Mouse (Mus musculus): ENCODE results near the gene Sema4c. TPM values are rescaled to one million over a fixed set of nuclear protein-coding genes. Genes with fewer than 3 reads are reported as not detected.

Gene Sema4c
- polyA plus RNA-seq, 1 experiment, result not detected

GRCm38 (mm10) chr1:36586288-36586687 lies 28.1 kb upstream of the Sema4c start:
- TF ChIP-seq GATA1 (IDR thresholded peaks at IDR 0.05; ENCODE audit: low read length), result no peak

GRCm38 (mm10) chr1:36583408-36584116 lies 25.4 kb upstream of the Sema4c start:
- no peak for TF ChIP-seq GATA1 (IDR thresholded peaks at IDR 0.05; ENCODE audit: low read length)

DNA sequence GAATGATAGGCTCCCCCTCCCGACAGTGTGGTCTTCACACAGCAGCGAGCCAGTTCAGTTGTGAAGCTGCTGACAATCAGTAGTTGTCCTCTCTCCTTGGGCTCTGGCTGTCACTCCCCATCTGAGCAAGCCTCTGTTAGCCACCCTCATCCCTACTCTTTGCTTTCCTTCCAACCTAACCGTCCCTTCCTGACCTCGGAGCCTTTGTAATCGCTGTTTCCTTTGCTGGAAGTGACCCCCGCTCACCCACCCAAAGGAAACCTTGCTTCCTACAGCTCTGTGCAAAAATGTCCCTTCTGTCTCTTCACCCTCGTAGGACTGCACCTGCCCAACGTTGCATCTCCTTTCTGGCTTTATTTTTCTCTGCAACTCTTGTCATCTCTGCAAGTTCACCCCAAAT lies 24.1 kb upstream of the Sema4c start:
- no peak for TF ChIP-seq GATA1 (IDR thresholded peaks at IDR 0.05; ENCODE audit: low read length)

DNA sequence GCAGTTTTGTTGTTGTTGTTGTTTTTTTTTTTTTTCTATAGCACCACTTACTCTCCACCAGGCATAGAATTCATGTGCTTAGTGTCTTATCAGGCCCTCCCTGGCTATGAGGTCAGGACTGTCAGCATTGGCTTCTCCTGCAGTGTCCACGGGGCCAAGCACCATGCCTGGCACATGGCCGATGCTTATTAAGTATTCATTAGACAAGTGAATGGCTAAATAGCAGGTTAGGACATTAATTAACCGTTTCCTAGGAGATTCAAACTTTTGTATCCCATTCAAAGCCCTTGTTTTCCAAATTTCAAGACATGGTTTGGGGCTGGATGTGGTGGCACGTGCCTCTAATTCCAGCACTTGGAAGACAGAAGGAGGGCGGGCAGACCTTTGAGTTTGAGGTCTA lies 23.1 kb upstream of the Sema4c start:
- no peak for TF ChIP-seq GATA1 (IDR thresholded peaks at IDR 0.05; ENCODE audit: low read length)

- TF ChIP-seq GATA1 (IDR thresholded peaks at IDR 0.05; ENCODE audit: low read length), result no peak
These were observed 22.4 kb upstream of the Sema4c start for GRCm38 (mm10) chr1:36580384-36581207.

DNA sequence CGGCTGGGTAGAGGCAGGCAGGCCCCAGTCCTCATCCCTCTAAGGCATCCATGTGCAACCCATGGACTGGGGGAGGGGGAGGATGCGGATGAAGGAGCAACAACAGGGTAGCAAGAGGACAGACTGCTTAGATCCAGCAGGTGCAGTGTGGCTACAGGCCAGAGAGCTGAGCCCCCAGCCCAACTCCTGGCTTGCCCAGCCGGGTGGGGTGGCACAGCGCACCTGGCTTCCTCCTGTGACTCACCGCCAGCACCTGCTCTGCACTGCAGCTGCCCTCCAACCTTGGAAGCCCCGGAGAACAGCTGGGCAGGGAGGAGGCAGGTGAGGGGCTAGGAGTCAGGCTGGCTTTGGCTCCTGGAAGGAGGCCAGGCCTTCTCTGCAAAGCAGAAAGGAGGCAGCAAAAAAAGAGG lies 21.8 kb upstream of the Sema4c start:
- no peak for TF ChIP-seq GATA1 (IDR thresholded peaks at IDR 0.05; ENCODE audit: low read length)

DNA sequence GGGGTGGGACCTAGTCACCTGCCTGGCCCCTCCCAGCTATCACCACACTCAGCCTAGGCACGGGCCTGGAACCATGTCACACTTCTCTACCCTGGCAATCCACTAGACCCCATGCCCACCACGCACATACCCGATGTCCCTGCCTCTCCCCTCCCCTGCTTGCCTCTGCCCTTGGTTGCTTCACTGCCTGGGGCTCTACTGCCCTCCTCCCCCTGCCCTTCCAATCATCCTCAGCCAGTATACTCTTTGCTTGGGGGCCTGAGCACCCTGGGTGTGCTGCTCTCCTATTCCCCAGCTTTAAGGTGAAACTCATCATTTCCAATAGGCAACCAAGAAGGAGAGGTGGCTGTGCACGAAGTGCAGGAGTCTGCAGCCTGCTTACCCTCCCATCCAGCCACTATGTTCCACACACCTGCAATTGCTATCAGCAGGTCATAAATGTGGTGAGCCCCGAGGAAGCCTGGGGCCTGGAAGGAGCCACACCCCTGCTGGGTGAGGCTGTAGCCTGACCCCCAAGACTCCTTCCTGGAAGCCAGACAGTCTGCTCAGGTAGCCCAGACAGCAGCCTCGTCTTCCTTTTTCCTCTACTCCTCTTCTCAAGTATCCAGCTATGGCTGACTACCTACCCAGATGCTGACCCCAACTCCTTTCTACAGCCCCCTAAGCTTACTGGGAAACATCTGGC lies 19.0 kb upstream of the Sema4c start:
- TF ChIP-seq GATA1 (IDR thresholded peaks at IDR 0.05; ENCODE audit: low read length), result no peak

DNA sequence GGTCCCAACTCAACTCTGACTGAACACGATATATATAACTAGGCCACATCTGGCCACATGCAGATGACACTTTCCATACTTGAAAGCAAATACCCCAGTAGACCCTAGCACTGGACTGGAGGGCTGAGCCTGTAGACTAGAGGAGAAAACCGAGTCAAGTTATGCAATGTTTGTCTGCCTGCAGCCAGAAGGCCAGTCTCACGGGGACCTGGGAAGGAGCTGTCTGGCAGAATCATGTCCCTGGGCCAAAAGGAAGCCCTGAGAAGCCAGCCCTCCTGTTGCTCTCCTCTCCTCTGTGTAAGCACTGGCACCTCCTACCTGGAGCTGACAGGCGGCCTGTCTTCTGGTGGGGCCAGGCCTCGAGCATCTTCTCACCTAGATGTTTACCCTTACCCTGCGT lies 17.2 kb upstream of the Sema4c start:
- TF ChIP-seq GATA1 (IDR thresholded peaks at IDR 0.05; ENCODE audit: low read length), result no peak

- TF ChIP-seq GATA1 (IDR thresholded peaks at IDR 0.05; ENCODE audit: low read length), result no peak
These were observed 16.2 kb upstream of the Sema4c start for GRCm38 (mm10) chr1:36574196-36574955.

- no peak for TF ChIP-seq GATA1 (IDR thresholded peaks at IDR 0.05; ENCODE audit: low read length)
These were observed 15.4 kb upstream of the Sema4c start for GRCm38 (mm10) chr1:36573524-36573923.

DNA sequence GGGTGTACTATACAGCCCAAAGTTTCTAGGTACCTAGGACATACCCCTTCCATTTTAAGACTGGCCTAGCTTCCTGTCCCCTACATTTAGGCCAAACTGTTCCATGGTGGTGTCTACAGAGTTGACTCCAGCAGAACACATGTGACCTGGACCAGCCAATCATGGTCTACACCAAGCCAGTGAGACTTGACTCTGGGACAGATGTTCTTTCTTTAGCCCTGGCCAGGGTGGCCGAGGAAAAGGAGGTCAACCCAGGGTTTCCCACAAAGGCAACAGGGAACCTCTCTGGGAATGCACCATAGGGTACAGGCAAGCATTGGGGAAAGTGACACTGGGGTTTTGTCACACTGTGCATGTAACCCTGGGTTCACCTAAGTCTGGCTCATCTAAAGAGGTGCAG lies 14.6 kb upstream of the Sema4c start:
- no peak for TF ChIP-seq GATA1 (IDR thresholded peaks at IDR 0.05; ENCODE audit: low read length)

- TF ChIP-seq GATA1 (IDR thresholded peaks at IDR 0.05; ENCODE audit: low read length), result no peak
These were observed 14.1 kb upstream of the Sema4c start for GRCm38 (mm10) chr1:36572140-36572700.

- no peak for TF ChIP-seq GATA1 (IDR thresholded peaks at IDR 0.05; ENCODE audit: low read length)
These were observed 13.5 kb upstream of the Sema4c start for GRCm38 (mm10) chr1:36571627-36572026.

GRCm38 (mm10) chr1:36570320-36570719 lies 12.2 kb upstream of the Sema4c start:
- no peak for TF ChIP-seq GATA1 (IDR thresholded peaks at IDR 0.05; ENCODE audit: low read length)

DNA sequence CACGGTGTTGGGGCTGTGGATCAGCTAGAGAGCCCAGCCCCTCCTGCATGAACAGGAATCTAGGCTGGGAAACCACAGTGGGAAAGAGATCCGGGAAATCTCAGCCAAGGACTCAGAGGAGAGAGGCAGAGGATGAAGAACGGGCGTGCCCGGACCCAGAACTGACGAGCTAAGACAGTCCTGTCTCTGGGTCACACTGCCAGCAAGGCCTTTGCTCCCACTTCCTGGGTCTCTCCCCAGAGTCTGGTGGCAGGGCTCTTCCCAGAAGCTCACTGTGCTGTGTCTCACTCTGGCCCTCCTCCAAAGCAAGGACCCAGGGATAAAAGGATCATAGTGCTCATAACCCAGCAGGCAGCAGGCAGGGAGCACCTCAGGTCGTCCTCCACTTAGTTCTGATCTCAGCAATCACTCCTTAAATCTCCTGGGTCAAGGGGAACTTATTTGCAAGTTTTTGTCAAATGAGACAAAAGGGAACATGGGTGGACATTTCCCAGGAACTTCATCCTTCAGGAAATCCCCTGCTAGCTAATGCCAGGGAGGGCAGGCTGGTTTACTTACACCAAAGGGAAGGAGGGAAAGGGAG lies 11.6 kb upstream of the Sema4c start:
- TF ChIP-seq GATA1 (IDR thresholded peaks at IDR 0.05; ENCODE audit: low read length), result no peak

Measured in G1E-ER4 (cell line).